Mouse (Mus musculus): Measurements from ENCODE around the gene Cog7.

DNA sequence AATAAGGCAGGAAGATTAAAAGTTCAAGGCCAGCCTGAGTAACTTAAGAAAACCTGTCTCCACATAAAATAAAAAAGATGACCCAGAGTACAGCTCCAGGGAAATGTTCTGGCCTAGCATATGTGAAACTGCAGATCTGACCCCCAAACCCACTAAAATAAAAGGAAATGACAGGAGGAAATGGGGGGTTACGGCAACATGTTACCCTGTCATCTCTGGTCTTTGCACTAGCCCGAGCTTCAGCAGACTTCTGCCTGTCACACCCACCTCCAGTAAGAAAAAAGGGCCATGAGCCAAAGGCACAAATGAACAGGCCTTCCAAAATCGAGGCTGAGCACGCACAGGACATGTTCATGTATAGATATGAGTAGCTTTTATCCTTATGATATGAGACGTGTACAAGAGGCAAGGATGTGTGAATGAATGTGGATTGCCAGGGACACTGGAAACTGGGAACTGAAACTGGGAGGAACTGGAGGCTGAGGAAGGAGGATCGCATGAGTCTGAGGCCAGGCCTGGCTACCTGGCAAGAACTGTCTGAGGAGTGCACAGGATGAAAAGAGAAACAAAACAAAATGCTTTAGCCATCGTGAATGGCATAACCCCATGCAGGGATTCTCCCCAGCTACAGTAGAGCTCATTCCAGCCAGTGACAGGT, 19.5 kb downstream of the Cog7 start:
- no peak for TF ChIP-seq CTCF (IDR thresholded peaks at IDR 0.05; ENCODE audit: low read depth)
- no peak for TF ChIP-seq EP300 (optimal IDR thresholded peaks at IDR 0.05)

All from stomach, postnatal 0 days (tissue).